Mouse (Mus musculus) v-Abl transformed pro-B cells (cell line): ENCODE results near the gene Syndig1l.

Source experiments
- in situ Hi-C, 2 experiments: fragments of 400-800 bp; cut with MboI; formaldehyde crosslinking; loops; one replicate each; pipeline ENCODE4 v1.15.1; 2025; ENCODE audit not compliant: unreplicated experiment in 2 of 2

Syndig1l gene

DNA sequence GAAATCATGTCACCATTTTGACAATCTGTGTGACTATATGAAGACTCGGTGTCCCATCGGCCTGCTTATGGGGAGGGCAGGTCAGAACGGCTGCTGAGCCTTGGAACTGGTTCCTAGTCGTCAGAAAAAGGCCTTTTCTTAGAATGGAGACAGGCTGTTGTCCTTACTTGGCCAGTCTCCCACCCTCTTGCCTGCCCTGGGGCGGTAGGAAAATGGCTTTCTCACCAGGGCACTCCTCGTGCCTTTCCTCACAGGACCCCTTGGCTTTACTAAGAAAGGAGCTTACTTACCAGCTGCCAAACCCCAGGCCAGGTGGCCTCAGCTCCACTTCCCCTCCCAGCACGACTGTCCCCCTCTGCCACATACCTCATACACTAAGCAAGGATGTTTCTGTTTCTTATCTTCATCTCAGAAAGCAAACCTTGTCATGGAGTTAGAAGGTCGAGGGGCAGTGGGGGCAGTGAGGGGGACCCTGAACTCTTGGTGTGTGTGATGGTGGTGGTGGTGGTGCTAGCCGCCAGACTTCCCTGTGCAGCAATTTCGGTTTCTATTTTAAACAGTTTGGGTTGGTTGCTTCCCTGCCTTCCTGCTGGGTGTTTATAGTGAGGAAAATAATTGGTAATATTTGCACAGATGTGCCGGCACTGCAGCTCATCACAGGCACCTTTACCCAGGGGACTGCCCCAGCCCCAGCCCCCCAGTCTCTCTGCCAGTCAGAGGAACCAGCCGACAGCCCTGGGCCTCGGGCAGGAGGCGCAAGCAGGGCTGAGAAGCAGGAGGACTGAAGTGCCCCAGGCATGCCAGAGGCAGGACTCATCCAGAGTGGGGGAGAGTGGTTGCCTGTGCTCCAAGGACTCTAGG, 23.7 kb downstream of the Syndig1l start:
- in situ Hi-C loops, result loop anchor here (5.0 to 25.0 kb wide), 3 partner anchors 77 to 637 kb away; no protein-coding TSS in a partner anchor

DNA sequence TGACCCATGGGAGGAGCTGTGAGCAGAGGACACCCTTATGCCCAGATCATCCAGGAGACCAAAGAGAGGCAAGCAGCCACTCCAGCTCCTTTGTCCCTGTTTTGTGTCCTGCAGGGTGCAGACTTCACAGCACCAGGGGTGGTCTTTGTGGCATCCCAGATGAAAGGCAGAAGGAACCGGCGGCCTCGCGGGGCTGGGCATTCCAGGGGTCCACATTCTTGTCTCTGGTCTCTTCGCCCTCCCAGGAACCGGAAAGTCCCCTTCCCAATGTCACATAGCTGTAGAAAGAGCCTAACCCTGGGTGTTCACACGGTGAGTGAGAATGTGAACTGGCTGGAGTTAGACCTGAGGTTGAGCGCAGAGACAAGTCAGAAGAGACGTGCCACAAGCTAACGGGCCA, 27.0 kb downstream of the Syndig1l start:
- in situ Hi-C loops, result loop anchor here (5.0 to 25.0 kb wide), 3 partner anchors 81 to 641 kb away; no protein-coding TSS in a partner anchor

DNA sequence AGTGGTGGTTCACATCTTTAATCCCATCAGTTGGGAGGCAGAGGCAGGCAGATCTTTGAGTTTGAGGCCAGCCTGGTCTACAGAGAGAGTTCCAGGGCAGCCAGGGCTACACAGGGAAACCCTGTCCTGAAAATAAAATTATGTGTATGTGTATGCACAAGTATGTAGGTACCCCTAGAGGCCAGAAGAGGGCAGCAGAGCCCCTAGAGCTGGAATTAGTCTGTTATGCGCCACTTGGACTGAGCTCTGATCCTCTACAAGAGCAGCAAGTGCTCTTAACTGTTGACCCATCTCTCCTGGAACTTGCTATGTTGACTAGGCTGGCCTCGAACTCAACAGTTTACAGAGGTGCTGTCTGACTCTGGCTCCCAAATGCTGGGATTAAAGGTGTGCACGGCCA, 28.1 kb downstream of the Syndig1l start:
- in situ Hi-C loops, result loop anchor here (5.0 to 25.0 kb wide), 3 partner anchors 82 to 642 kb away; no protein-coding TSS in a partner anchor

DNA sequence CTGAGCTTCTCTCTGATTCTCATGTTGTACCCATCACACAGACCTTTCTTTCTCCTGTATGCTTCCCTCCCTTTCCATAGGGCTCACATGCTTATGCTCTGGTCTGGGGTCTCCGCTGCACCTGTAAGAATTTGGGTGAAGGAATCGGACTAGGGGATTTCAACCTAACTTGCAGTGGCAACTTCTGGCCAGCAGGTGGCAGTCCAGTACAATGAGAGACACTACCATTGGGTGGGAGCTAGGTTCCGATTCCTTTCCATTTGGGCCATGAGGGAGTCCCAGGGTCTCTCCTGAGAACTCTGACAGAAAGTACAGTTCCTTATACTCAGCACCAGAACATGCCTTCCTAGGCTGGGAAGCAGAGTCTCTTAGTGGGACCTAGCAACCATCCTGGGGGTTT, 44.7 kb downstream of the Syndig1l start:
- in situ Hi-C loops, result loop anchor here (10.0 to 25.0 kb wide), 3 partner anchors 381 to 658 kb away; no protein-coding TSS in a partner anchor

DNA sequence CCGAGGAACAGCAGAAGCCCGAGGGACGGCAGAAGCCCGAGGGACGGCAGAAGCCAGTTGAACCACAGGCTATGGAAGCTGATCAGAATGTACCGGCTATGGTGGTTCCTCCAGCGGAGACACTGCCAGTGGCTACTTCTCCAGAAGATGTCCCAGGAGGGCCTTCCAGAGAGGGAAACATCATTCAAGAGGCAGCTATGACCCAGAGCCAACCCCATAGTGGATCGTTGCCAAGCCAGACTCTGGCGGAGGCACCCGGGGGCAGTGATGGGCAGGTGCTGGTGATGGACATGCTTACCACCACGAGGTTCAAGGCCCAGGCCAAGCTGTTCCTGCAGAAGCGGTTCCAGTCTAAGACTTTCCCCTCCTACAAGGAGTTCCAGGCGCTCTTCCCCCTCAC, 48.4 kb downstream of the Syndig1l start:
- in situ Hi-C loops, result loop anchor here (10.0 to 25.0 kb wide), 3 partner anchors 385 to 662 kb away; no protein-coding TSS in a partner anchor

DNA sequence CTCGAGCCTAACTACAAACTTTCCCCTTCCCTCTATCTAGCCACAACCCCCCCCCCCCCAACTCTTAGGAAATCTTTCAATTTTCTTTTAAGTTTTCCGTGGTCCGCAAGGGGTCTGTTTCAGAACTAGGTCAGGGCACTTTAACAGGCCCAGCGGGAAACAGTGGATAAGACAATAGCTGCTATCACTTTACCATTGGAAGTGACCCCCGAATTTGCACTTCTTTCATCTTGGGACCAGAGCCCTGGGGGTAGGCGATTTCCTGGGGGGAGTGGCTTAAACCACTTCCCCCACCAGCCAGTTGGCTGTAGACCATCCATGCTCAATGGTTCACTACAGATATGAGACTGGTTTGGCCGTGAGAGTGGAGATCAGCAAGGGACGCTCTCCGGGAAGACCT, 58.0 kb downstream of the Syndig1l start, which contains the start of gene Vrtn:
Gene Vrtn (plus strand): TSS at position 366 of the 400 bp plus-strand sequence.
- in situ Hi-C loops, result loop anchor here in 1 of 2 experiments (25.0 kb wide), 1 partner anchor 672 kb away; no protein-coding TSS in a partner anchor

DNA sequence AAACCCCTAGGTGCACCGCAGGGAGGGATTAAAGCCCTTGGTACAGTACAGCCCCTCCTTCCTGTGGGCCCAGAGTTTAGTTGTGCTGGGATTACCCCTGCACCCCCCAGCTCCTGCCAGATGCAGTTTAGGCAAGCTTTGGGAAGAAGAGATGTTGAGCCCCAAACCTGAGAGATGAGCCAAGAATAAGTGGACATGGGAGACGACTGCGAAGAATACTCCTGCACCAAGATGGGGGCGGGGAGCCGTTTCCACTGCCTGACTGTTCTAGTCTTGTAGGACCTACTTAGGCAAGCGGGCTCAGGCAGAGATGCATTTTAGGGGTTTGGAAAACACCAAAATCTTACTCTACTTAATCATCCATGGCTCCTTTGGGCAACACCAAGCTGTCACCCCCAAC, 58.4 kb downstream of the Syndig1l start:
- in situ Hi-C loops, result loop anchor here in 1 of 2 experiments (25.0 kb wide), 1 partner anchor 672 kb away; no protein-coding TSS in a partner anchor

DNA sequence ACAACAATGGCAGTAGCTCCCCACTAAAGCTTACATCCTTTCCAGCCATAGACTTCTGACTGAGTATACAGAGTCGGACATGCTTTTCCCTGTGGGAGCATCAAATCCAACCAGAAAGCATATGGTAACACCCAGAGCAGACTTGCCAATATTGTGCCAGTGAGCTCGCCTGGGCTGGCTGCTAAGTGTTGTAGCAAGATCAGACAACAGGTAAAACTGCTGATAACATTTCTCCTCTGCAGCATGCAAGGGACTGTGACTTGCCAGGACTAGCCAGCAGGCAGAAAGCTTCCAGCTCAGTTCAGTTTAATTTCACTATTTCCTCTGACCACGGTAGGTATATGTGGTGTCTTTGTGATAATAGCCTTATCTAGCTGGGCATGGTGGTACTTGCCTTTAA, 66.8 kb downstream of the Syndig1l start:
- in situ Hi-C loops, result loop anchor here in 1 of 2 experiments (25.0 kb wide), 1 partner anchor 680 kb away; no protein-coding TSS in a partner anchor
